Mouse (Mus musculus) embryo, embryonic 11.5 days (tissue): ENCODE data around the gene Ube2j1.

ENCODE experiments used
- DNase-seq: peaks from one replicate; pipeline ENCODE4 v3.0.0-alpha.2; 2012; ENCODE audit warnings: low read depth, low spot score

Gene Ube2j1

GRCm38 (mm10) chr4:33070326-33070725 lies 39.1 kb downstream of the Ube2j1 start:
- DNase-seq, result no peak

GRCm38 (mm10) chr4:33071337-33071736 lies 40.1 kb downstream of the Ube2j1 start:
- DNase-seq, result no peak

GRCm38 (mm10) chr4:33072526-33073161 lies 41.4 kb downstream of the Ube2j1 start:
- no peak for DNase-seq

GRCm38 (mm10) chr4:33074406-33074805 lies 43.2 kb downstream of the Ube2j1 start:
- DNase-seq, result no peak

- no peak for DNase-seq
These were observed 43.6 kb downstream of the Ube2j1 start for GRCm38 (mm10) chr4:33074851-33075250.

- no peak for DNase-seq
These were observed 44.7 kb downstream of the Ube2j1 start for GRCm38 (mm10) chr4:33075776-33076524.

GRCm38 (mm10) chr4:33077161-33077560 lies 45.9 kb downstream of the Ube2j1 start:
- DNase-seq, result no peak

- DNase-seq, result no peak
These were observed 46.5 kb downstream of the Ube2j1 start for GRCm38 (mm10) chr4:33077724-33078123.

- DNase-seq, result no peak
These were observed 47.3 kb downstream of the Ube2j1 start for GRCm38 (mm10) chr4:33078492-33078891.

GRCm38 (mm10) chr4:33099118-33099694 lies 68.0 kb downstream of the Ube2j1 start:
- no peak for DNase-seq
